Mouse (Mus musculus): ENCODE data around the gene Cnn2.

Cnn2 gene

DNA sequence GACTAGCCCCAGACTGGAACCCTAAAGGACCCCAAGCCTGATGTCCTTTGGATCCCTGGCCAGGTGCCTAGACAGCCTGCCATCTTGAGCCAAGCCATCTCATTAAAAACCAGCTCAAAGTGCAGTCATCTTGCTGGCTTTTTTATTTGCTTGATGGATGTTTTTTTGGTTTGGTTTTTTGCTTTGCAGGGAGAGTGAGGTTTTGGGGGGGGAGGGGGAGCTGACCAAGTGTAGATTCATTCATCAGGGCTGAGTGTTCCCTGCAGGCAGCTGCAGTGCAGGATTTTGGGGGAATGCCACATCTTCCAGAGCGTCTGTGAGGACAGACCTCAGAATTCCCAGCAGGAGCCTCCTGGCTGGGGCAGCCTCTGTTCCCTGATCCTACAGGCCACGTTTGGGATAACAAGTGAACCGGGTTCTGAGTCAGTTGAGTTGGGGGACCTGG lies 19.2 kb upstream of the Cnn2 start:
- DNase-seq (ENCODE audit: low read depth, low spot score): no peak

DNA sequence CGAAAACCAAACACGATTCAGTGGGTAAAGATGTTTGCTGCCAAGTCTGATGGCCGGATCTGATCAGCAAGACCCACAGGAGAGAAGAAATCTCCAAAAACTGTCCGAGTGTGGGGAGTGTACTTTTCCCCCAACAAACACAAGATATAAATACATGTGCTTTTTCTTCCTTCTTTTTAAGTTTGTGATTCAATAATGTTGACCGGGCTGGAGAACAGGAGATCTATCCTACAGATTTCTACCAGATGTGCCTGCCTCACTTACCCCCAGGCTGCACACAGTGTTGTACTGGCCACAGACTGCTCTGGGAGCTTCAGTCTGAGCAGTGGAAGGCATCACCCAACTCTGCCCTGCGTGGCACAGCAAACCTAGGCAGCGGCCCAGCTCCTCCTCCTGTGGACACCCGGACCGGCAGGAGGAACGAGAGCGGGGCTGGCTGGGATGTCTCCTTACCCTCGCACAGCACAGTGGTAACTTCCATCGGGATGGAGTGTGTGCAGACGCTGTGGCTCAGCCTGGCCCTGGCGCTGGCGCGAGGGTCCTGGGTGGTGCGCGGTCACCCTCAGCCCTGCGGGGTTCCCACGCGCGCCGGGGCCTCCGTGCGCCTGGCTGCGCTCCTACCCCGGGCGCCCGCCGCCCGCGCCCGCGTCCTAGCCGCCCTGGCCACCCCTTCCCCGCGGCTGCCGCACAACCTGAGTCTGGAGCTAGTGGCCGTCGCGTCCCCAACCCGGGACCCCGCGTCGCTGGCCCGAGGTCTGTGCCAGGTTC lies 17.8 kb upstream of the Cnn2 start, which contains the start of gene Grin3b:
Gene Grin3b (plus strand): TSS at position 301 of the 768 bp plus-strand sequence.
- DNase-seq (ENCODE audit: low read depth, low spot score): no peak

DNA sequence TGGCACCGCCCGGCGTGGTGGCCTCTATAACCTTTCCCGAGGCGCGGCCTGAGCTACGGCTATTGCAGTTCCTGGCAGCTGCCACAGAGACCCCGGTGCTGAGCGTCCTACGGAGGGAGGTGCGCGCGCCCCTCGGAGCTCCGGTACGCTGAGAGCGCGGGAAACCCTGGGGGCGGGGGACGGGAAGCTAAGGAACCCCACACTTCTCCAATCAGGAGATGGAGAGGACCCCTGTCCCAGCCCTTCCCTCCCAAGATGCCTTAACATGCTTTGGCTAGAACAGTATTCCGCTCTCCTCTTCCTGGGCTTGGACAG lies 17.2 kb upstream of the Cnn2 start:
- DNase-seq (ENCODE audit: low read depth, low spot score): no peak

DNA sequence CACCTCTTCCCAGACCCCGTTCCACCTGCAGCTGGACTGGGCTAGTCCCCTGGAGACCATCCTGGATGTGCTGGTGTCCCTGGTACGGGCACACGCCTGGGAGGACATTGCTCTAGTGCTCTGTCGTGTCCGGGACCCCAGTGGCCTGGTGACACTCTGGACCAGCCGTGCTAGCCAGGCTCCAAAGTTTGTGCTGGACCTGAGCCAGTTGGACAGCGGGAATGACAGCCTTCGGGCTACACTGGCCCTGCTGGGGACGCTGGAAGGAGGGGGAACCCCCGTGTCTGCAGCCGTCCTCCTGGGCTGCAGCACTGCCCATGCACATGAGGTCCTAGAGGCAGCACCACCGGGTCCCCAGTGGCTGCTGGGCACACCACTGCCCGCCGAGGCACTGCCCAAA lies 15.6 kb upstream of the Cnn2 start:
- DNase-seq (ENCODE audit: low read depth, low spot score): no peak

DNA sequence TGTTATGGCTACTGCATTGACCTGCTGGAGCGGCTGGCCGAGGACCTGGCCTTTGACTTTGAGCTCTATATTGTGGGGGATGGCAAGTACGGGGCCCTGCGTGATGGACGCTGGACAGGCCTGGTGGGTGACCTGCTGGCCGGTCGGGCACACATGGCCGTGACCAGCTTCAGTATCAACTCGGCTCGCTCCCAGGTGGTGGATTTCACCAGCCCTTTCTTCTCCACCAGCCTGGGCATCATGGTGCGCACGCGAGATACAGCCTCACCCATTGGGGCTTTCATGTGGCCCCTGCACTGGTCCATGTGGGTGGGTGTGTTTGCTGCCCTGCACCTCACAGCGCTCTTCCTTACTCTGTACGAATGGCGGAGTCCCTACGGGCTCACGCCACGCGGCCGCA lies 14.3 kb upstream of the Cnn2 start:
- no peak for DNase-seq (ENCODE audit: low read depth, low spot score)

DNA sequence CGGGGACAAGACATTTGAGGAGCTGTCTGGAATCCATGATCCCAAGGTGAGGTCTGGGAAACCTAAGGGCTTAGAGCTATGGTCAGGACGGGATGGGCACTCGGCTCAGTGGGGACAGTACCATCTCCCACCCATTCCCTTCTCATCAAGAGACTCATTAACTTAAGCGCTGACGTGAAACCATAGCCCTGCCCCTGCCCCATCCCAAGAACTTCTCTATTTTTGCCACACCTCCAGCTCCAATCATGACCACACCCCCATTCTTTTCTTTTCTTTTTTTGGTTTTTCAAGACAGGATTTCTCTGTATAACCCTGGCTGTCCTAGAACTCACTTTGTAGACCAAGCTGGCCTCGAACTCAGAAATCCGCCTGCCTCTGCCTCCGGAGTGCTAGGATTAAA lies 13.7 kb upstream of the Cnn2 start:
- no peak for DNase-seq (ENCODE audit: low read depth, low spot score)

DNA sequence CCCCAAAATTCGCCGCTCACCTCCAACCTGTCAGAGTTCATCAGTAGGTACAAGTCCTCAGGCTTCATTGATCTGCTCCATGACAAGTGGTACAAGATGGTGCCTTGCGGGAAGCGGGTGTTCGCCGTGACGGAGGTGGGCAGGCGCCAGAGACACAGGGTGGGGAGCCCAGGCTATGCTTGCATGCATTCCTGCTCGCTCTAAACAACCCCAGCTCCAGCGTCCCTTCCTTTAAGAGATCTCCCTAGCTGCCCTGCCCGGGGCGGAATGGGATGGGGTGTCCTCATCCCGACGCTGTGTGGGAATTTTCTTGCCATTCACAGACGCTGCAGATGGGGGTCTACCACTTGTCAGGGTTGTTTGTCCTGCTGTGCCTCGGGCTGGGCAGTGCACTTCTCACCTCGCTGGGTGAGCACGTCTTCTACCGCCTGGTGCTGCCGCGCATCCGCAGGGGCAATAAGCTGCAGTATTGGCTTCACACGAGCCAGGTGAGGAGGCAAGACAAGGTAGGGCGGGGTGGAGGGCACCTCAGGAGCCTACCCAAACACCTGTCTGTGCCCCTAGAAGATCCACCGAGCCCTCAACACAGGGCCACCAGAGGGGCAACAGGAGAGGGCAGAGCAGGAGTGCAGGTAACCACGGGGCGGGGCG lies 12.2 kb upstream of the Cnn2 start:
- DNase-seq (ENCODE audit: low read depth, low spot score): no peak

DNA sequence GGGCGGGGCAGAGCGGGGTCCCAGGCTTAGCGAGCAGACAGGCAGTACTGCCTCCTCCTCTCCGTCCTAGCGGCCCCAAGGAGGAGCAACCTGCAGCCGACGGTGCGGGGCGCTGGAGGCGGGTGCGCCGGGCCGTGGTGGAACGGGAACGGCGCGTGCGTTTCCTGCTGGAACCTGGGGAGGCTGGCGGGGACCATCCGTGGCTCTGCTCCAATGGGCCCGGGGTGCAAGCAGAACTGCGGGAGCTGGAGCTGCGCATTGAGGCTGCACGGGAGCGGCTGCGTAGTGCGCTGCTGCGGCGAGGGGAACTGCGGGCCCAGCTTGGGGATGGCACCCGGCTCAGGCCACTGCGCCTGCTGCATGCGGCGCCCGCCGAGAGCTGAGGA lies 11.7 kb upstream of the Cnn2 start:
- DNase-seq (ENCODE audit: low read depth, low spot score): no peak

DNA sequence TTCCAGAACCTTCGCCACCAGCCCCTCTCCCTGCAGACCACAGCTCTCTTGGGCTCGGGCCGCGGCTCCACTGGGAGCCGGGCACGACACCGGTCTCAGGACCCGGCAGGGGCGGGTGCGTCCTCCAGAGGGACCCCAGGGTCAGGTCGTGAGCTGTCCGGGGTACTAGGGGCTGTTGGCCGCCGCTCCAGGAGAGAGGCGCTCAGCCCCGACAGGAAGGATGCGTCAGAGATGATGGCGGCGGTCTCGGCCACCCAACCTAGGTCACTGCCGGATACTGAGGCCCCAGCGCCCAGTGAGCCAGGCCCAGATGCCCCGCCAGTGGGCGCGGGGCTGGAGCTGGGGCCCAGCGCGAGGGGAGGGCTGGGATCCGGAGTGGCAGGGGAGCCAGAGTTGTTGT lies 11.1 kb upstream of the Cnn2 start:
- no peak for DNase-seq (ENCODE audit: low read depth, low spot score)

DNA sequence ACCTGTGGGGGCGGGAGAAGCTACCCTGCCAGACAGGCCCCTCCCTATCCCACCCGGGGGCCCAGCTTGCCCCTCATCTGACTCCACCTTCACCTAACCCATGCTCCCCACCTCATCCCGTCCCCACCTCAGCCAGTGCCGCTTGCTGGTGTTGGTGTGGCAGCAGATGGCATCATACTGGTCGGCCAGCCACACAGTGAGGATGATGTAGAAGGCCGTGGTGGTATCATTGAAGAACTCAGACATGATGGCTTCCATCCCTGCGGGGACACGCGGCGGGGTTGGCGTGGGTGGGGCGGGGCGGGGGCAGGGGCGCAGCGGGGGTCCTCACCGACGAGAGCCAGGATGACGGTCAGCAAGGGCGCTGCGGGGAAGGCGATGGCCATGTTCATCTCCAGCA lies 10.3 kb upstream of the Cnn2 start:
- DNase-seq (ENCODE audit: low read depth, low spot score): no peak

DNA sequence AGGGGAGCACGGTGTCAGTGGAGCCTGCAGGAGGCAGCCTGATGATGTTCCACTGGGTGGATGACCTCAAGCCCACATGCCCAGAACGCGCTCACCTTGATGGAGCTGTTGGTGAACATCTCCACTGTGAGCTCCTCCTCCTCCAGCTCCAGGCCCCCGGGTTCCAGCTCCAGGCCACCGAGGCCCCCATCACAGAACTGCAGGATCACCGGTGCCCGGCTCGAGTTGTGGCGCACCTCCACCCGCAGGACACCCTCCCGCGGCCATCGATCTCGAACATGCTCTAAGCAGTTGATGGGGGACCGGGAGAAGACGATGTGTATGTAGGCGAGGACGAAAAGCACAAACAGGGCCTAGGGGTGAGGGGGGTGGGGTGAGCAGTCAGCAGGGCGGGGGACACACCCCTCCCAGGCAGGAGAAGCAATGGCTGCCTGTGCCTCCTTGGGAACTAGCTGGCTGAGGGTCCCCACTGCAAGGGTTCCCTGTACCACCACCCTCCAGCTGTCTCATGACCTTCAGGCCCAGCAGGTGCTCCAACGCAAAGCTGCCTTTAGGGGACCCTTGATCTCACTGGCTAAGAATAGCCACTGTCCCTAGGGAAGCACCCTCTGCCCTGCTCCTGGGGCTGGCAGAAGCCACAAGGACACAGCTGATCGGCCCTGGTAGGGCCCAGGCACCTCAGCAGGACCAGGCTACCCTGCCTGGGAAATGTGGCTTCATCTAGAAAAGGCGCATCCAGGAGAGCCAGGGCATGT lies 8.8 kb upstream of the Cnn2 start:
- DNase-seq (ENCODE audit: low read depth, low spot score): no peak

DNA sequence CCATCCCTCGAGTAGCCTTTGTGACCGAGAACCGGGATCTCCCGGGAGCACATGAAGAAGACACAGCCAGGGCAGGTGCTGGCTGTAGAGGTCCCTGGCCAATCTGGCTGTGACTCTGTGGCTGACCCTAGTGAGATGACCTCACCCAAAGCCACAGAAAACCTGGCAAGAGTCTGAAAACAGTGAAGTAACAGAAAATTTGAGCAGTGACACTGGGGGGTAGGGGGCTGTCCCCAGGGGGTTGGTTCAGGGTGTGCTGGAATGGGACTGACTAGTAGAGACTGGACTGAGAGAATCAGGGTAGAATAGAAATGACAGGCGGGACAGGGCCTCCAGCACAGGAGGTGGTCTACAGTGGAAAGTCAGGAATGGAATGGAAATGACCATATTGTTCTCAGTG lies 5.2 kb upstream of the Cnn2 start:
- no peak for DNase-seq (ENCODE audit: low read depth, low spot score)

DNA sequence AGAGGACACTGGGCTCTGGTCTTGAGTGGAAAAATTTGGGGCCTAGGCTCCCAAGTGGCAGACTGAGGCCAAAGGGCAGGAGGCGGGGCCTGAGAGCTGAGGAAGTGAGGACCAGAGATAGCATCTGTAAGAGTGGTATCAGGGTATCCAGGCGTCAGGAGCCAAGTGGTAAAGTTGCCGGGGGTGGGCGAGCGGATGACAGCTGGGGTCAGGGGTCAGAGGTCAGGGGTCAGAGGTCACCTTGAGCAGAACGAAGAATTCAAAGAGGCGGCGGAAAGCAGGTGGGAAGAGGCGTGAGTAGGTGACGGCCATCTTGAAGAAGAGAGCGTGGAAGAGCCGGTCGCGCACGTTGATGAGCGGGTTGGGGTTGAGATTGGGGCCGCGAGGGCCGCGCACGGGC lies 4.7 kb upstream of the Cnn2 start:
- DNase-seq (ENCODE audit: low read depth, low spot score): peak; percentile 77

DNA sequence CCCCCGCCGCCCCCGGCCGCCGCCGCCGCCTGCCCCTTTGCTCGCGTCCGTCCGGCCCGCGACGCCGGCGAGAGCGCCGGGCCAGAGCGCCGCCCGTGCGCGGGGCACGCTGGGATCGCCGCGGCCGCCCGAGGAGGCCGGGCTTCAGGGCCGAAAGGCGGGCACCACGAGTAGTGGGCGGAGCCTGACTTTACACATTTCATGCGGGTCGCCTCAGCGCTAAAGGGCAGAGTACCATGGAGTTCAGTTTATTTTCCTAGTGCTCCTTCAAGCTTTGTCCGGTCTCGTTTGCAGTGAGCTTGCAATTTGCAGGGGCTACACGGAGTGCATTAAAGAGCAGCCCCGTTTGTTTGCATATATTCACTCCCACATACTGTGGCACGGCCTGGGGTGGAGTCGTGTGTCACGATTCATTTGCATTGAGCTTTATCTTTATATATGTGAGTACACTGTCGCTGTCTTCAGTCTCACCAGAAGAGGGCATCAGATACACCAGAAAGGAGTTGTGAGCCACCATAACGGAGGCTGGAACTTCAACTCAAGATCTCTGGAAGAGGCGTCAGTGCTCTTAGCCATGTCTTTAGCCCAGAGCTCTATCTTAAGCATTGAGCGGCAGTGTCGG lies 4.1 kb upstream of the Cnn2 start, which contains the start of gene Tmem259:
Gene Tmem259 (minus strand): TSS at position 136 of the 622 bp plus-strand sequence.
- DNase-seq (ENCODE audit: low read depth, low spot score): peak; percentile 93

DNA sequence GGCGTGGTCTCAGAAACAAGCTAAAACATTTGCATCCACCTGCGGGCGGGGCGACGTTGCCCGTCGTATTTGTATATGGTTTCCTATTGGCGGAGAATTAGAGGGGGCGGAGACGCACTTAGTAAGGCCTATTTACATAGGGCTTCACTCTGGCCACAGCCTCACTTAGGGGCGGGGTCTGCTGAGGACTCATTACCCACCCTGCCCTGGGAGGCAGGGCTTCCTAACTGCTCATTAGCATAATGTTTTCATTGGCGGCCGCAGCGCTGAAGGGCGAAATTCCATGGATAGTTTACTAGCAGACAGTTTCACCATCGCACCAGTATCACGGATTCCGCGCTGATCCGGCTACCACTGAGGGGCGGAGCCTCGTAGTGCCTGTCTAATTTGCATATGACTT lies 3.5 kb upstream of the Cnn2 start:
- peak; percentile 100 for DNase-seq (ENCODE audit: low read depth, low spot score)

DNA sequence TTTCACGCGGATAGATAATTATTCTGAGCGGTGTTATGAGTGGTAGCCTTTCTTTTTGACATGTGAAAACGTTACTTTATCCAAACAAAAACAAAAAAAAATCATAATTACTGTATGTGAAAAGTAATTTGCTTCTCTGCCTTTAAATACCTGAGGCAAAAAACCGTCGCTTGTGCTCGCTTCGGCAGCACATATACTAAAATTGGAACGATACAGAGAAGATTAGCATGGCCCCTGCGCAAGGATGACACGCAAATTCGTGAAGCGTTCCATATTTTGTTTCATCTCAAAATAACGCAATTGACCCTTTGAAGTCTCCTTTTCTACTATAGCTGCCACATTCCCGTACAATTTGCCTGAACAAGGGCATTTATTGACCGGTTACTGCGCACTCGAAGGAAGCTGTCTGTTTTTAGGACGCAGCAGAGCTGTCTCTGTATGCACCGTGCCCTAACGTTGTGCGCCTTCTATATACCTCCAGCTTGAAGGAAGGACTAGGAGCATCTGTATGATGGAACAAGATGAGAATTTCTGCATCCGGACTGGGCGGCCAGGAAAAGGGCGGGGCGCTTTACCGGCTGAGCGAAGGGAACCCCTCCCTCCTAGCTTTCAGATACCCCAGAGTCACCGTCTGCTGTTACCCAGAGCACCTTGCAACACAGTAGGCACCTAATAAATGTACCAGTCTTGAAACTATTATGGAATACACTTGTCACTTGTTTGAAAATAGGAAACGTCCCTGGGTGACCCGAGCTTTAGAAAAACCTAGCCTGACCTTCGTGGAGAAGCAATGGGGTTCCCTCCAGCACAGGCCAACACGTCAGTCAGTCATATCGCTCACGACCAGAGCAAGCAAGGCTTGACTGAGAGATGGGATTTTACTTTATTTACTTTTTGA lies 2.8 kb upstream of the Cnn2 start:
- peak; percentile 77 for DNase-seq (ENCODE audit: low read depth, low spot score)

DNA sequence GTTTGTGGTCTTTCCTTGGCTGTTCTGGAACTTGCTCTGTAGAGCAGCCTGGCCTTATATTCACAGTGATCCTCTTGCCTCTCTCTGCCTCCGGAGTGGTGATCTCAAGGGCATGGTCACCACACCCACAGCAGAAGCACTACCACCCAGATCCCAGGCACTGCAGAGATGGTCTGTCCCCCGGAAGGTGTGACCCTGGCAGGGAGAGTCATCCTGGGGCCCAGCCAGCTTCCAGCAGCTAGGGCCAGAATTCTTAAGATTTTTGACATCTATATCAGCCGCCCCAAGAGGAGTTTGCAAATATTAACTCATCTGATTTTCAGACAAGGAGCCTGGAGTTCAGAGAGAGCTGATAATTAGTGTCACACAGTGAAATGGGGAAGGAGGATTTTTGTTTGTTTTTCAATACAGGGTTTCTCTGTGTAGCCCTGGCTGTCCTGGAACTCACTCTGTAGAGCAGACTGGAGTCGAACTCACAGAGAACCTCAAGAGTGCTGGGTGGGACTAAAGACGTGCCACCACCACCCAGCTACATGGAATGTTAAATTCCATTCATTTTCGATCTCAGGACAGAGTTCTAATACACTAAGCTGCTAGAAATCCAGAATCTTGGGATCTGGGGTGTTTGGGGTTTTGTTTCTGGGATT lies 2.0 kb upstream of the Cnn2 start:
- no peak for DNase-seq (ENCODE audit: low read depth, low spot score)

DNA sequence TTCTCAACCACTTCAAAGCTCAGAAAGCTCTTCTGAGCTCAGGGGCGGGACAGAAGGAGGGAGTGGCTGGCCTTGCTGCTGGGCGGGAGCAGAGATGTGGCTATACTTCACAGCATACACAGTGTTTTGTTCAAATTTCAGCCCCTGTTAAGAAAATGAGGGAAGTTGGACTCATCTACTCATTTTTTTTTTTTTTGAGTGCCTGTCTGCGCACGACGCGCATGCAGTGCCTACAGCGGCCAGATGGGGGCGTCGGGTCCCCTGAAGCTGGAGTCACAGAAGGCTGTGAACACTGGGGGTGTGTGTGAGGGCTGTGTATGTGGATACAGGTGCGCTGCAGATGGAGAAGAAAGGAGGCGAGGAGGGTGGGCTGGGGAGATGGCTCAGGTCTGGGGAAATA lies 1.4 kb upstream of the Cnn2 start:
- DNase-seq (ENCODE audit: low read depth, low spot score): peak; percentile 89

DNA sequence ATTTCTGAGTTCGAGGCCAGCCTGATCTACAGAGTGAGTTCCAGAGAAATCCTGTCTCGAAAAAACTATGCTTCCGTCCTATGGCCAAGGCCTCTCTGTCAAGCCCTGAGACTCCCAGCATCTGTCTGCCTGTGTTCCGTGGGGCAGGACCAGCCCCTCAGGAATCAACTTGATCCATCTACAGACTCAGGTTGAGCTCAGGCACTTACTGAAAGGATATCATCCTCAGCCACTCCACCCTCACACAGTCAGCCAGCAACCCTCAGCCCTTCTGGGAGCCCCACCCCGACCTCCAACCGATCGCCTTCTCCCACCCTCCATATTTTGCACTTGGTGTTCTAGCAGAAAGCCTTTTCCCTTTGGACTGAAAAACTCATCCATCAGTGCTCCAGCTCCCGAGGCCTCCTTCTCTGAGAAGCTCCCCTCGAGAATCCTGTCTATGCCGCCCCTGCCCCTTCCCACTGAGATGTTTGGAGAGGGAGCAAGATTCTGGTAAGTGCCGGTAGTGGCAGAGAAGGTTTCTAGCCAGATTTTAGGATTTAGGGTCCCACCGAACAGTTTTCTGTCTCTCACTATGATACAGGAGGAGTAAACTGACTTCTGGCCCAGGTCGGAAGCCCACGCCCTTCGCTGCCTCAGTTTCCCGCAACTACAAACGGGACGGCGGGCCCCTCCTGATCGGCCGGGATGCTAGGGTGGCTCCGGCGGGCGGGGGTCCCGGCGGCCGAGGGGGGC lies 446 bp upstream of the Cnn2 start:
- DNase-seq (ENCODE audit: low read depth, low spot score): no peak

DNA sequence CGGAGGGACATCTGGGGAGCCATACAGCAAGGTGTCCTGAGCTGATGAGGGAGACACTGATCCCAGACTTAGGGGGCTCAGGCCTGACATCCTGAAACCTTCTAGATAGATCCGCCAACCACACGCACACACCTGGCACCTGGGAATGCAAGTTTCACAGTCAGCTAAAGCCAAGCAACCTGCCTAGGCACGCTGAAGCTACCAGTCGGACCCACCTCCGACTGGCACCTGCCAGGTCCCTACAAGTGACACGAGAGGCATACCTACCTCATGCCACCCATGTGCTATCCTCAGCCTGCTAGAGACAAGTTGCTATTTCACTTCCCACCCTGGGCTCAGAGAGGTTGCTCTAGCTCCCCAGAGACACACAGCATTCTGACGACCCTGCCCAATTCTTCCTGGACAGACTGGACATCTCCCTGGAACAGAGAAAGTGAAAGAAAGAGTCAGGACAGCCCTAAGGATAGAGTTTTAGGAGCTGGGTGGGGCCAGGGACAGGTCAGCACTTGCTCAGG lies 945 bp downstream of the Cnn2 start:
- no peak for DNase-seq (ENCODE audit: low read depth, low spot score)

All from ES-CJ7 (cell line).